Mouse (Mus musculus): ENCODE data around the gene Akt3.

Akt3 gene

GRCm38 (mm10) chr1:176981511-176981910 lies 276.5 kb downstream of the Akt3 start:
- no peak for DNase-seq (ENCODE audit: low spot score)

DNA sequence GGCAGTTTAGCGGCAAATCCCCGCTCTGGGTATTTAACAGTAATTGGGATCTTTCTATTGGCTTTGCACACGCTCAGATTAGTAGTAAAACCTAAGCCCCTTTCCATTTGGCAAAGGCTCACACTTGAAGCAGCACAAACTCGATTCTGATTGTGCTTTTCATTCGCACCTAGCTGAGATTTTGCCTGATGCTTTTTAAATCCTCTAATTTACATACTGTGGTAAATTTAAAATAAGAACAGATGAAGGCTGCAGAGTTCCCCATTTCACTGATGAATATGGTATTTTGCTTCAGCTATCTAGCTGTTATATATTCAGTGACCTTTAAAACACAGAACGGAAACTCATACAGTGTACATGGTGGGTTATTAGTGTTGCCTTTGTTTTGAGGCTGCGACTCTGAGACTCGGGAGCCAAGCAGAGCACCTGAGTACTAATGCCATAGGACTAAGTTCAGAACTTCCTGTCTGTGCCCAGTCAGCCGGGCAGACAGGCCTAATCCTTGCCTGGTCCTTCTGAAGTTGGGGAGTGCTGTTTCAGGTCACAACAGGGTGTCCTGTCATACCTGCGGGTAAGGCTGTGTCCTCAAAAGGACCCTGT lies 277.1 kb downstream of the Akt3 start:
- DNase-seq (ENCODE audit: low spot score), result no peak

DNA sequence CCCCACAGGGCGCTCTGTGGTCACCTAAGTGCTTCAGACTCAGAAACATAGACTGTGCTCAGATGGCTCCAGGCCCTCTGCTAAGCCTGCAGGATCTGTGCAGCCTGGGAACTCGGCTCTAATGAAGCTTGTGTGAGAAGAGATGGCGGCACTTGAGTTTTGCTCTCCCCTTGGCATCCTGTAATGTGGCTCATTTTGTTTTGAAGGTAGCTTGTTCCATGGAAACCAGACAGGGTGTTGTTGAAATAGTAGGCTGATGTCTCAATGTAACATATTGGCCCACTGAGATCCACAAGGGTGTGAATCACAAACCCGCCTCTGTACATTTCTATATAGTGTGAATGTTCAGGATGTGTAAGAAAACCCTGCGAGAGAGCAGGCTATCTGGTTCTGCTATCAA lies 277.9 kb downstream of the Akt3 start:
- DNase-seq (ENCODE audit: low spot score), result no peak

GRCm38 (mm10) chr1:176979235-176979634 lies 278.8 kb downstream of the Akt3 start:
- no peak for DNase-seq (ENCODE audit: low spot score)

- no peak for DNase-seq (ENCODE audit: low spot score)
These were observed 284.5 kb downstream of the Akt3 start for GRCm38 (mm10) chr1:176973356-176974088.

DNA sequence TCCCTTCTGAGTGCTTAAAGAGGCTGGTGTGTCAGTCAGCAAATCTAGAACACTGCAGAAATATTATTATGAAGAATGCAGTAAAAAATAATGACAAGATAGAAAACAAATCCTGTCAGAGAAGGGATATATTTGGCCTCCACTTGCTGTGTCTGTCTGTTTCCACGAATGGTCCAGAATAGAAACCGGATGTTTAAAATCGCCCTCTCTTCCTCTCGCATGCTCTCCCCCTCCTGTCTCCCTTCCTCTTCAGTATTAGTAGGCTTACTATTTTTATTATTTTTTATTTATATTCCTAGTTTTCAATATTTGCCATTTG lies 286.6 kb downstream of the Akt3 start:
- no peak for DNase-seq (ENCODE audit: low spot score)

- no peak for DNase-seq (ENCODE audit: low spot score)
These were observed 287.1 kb downstream of the Akt3 start for GRCm38 (mm10) chr1:176970635-176971478.

Data from testis, postnatal 10 days (tissue).